ENCODE assay signal across 8 mouse cellular contexts in the genomic region with DNA sequence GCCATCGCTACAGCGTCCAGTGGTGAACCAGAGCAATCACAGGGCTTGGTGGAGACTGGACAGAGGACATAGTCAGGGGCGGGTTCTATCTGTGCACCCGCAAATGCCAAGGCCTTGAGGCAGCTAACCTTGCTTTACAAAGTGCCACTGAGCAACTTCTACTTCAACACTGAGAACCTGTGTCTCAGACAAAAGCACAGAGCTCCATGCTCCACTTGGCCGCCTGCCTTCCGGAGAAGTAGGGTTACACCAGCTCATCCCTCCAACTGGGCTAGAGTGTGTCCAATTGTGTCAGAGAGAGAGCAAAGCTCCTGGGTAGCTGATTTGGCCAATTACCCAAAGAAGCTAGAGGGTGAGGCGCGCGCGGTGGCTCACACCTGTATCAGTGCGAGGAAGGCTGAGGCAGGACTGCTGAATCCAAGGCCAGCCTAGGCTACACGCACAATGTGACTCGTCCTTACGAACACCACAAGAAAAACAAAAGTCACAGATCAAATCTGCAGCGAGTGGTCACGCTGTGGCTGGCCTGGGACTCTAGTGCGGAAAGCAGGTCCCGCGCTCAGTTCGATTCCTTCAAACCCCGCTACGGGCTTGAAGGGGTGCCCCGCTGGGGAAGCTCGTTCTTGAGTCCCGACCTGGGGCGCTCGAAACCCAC. TPM values are rescaled to one million over a fixed set of nuclear protein-coding genes. Genes with fewer than 3 reads are reported as not detected.
A peak's percentile ranks its signal among the peaks of the same experiment; 100 is the strongest.
DNase-seq lines count a peak whose midpoint lies in the region; ATAC-seq and TF ChIP-seq lines count a peak whose summit lies in the region.

No protein-coding gene starts in this region.

- in situ Hi-C loops in ES-E14 (cut with MboI; ENCODE audit: low sequenced_read_pairs in 2 of 2, unreplicated experiment in 2 of 2) = no loop called here

- no peak for ATAC-seq in heart, embryonic 11.5 days (replicated peaks; ENCODE audit: insufficient number of reproducible peaks, low FRiP score, low TSS enrichment)
- peak; percentile 8 for ATAC-seq in inflammation-experienced regulatory T-cells, adult 6 months
- peak; percentile 2; the same call in 1 of the 2 replicates for ATAC-seq in megakaryocyte-erythroid progenitor cell, adult 5-6 weeks (replicated peaks; ENCODE audit: low FRiP score, low TSS enrichment, poor library complexity, severe bottlenecking)

- H3K9me3 ChIP-seq in heart, embryonic 11.5 days (replicated peaks; ENCODE audit: control insufficient read depth, low read length) = no peaks in the 10 kb centered on the region
- H3K9me3 ChIP-seq in ES-E14 (ENCODE audit: control insufficient read depth, insufficient read depth, low read depth, low read length) = no peaks in the 10 kb centered on the region
- H3K9me3 ChIP-seq in embryonic facial prominence, embryonic 10.5 days = no peaks in the 10 kb centered on the region

- H3K4me2 ChIP-seq in heart, embryonic 11.5 days = peak overlapping the region; percentile 96

- peak overlapping the region; percentile 77 for H3K4me3 ChIP-seq in heart, embryonic 11.5 days (ENCODE audit: low read depth, low read length)
- H3K4me3 ChIP-seq in ES-E14 (ENCODE audit: insufficient read depth in 1 of 2, low read depth in 1 of 2, low read length in 2 of 2, poor library complexity in 1 of 2, severe bottlenecking in 1 of 2) = peak overlapping the region; percentile 80 to 100
- peak overlapping the region; percentile 87 for H3K4me3 ChIP-seq in embryonic facial prominence, embryonic 10.5 days

- no peak for DNase-seq in heart, adult 11 months
- no peak for DNase-seq in ES-E14 (ENCODE audit: low read depth, low spot score)
- DNase-seq in embryonic facial prominence, embryonic 10.5 days (ENCODE audit: low spot score) = no peak
- no peak for DNase-seq in urinary bladder, postnatal 10 days (ENCODE audit: low spot score)
- no peak for DNase-seq in frontal cortex, adult 2 months (ENCODE audit: extremely low spot score in 1 of 2, low spot score in 1 of 2)

- no peak overlapping the region for H3K27ac ChIP-seq in heart, embryonic 11.5 days (ENCODE audit: low read depth, low read length)
- H3K27ac ChIP-seq in ES-E14 (ENCODE audit: insufficient read depth, low read depth, low read length, poor library complexity, severe bottlenecking) = no peak overlapping the region
- H3K27ac ChIP-seq in embryonic facial prominence, embryonic 10.5 days (replicated peaks) = peak overlapping the region; percentile 82

- H3K27me3 ChIP-seq in heart, embryonic 11.5 days (ENCODE audit: control insufficient read depth, insufficient read depth, low read length) = no peaks in the 10 kb centered on the region
- no peaks in the 10 kb centered on the region for H3K27me3 ChIP-seq in embryonic facial prominence, embryonic 10.5 days (replicated peaks; ENCODE audit: low read depth, poor library complexity, severe bottlenecking)

- no peaks in the 10 kb centered on the region for H3K36me3 ChIP-seq in heart, embryonic 11.5 days (ENCODE audit: control insufficient read depth, insufficient read depth, low read length)
- peaks cover 12% of the 10 kb centered on the region; the same call in 1 of the 2 replicates for H3K36me3 ChIP-seq in ES-E14 (ENCODE audit: control insufficient read depth, insufficient read depth, low read length, poor library complexity, severe bottlenecking)
- H3K36me3 ChIP-seq in embryonic facial prominence, embryonic 10.5 days (replicated peaks) = peaks cover 36% of the 10 kb centered on the region

- H3K9ac ChIP-seq in heart, embryonic 11.5 days (ENCODE audit: low read depth, low read length) = peak overlapping the region; percentile 77
- H3K9ac ChIP-seq in ES-E14 (ENCODE audit: insufficient read depth, low read depth, low read length, poor library complexity, severe bottlenecking) = peak overlapping the region; percentile 79

- 4% methylated on average over 27 of the region's 27 CpGs for WGBS in heart, embryonic 11.5 days (ENCODE audit: insufficient replicate concordance)
- 4% methylated on average over 27 of the region's 27 CpGs for WGBS in embryonic facial prominence, embryonic 10.5 days

- peaks cover 43% of the 10 kb centered on the region for H3K4me1 ChIP-seq in heart, embryonic 11.5 days (ENCODE audit: control insufficient read depth, insufficient read depth, low read length)
- peaks cover 9 to 23% of the 10 kb centered on the region in 2 experiments; a peak in 3 of 4 replicates for H3K4me1 ChIP-seq in ES-E14 (ENCODE audit: control insufficient read depth in 2 of 2, insufficient read depth in 2 of 2, low read length in 2 of 2, poor library complexity in 1 of 2)
- H3K4me1 ChIP-seq in embryonic facial prominence, embryonic 10.5 days = peaks cover 55% of the 10 kb centered on the region

TF ChIP-seq in ES-E14, 5 proteins besides CTCF, POLR2A, EP300 and RAD21:
- TF ChIP-seq ZC3H11A (IDR thresholded peaks at IDR 0.05; ENCODE audit: borderline replicate concordance, low read depth, low read length) (no peak), CHD2 (IDR thresholded peaks at IDR 0.05; ENCODE audit: low read depth, low read length) (no peak), HCFC1 (IDR thresholded peaks at IDR 0.05; ENCODE audit: borderline replicate concordance, insufficient read depth, low read length) (no peak), ZNF384 (IDR thresholded peaks at IDR 0.05; ENCODE audit: low read depth, low read length) (no peak)

RNA-seq across cellular contexts. Expression of a gene that starts 0.4 kb away (rescaled TPM):
- polyA plus RNA-seq in heart, embryonic 11.5 days (2014; fragmentation: Nextera tagmentation; extraction: Ambion mirVana) = 7.9 and 8.8 TPM in 2 replicates
- total RNA-seq in ES-E14 (2012; rRNA removed) = 19.8 and 21.8 TPM in 2 replicates
- 21.7 and 22.2 TPM in 2 replicates for polyA plus RNA-seq in embryonic facial prominence, embryonic 10.5 days (2016; fragmentation: Nextera tagmentation; extraction: Ambion mirVana)
- polyA plus RNA-seq in inflammation-experienced regulatory T-cells, adult 6 months (2017; shearing (Covaris generic)) = 1 to 10 TPM; 2.8 to 5.2 (median 4.1) TPM
- total RNA-seq in megakaryocyte-erythroid progenitor cell, adult 5-6 weeks (2014; fragmentation: Nextera tagmentation) = 32.1 and 34.7 TPM in 2 replicates
- total RNA-seq in megakaryocyte-erythroid progenitor cell, adult 5-6 weeks (2017) = 6.7 and 11.2 TPM in 2 replicates
- polyA plus RNA-seq in frontal cortex, adult 2 months (2012; rRNA removed) = 18.7 and 19.9 TPM in 2 replicates

RNA-seq across cellular contexts. Expression of a gene that starts 0.7 kb away (rescaled TPM):
- polyA plus RNA-seq in heart, embryonic 11.5 days (2014; fragmentation: Nextera tagmentation; extraction: Ambion mirVana) = 83.3 and 93.7 TPM in 2 replicates
- 27.0 and 33.5 TPM in 2 replicates for total RNA-seq in ES-E14 (2012; rRNA removed)
- 75.0 TPM in 2 replicates for polyA plus RNA-seq in embryonic facial prominence, embryonic 10.5 days (2016; fragmentation: Nextera tagmentation; extraction: Ambion mirVana)
- polyA plus RNA-seq in inflammation-experienced regulatory T-cells, adult 6 months (2017; shearing (Covaris generic)) = 1 to 10 TPM; 3.5 to 6.8 (median 4.5) TPM
- total RNA-seq in megakaryocyte-erythroid progenitor cell, adult 5-6 weeks (2014; fragmentation: Nextera tagmentation) = 7.3 and 20.4 TPM in 2 replicates
- 5.4 and 9.6 TPM in 2 replicates for total RNA-seq in megakaryocyte-erythroid progenitor cell, adult 5-6 weeks (2017)
- polyA plus RNA-seq in frontal cortex, adult 2 months (2012; rRNA removed) = 42.4 and 43.3 TPM in 2 replicates

RNA-seq across cellular contexts. Expression of a gene that starts 54.6 kb away (rescaled TPM):
- polyA plus RNA-seq in heart, embryonic 11.5 days (2014; fragmentation: Nextera tagmentation; extraction: Ambion mirVana) = 94.9 and 101 TPM in 2 replicates
- 47.2 and 47.9 TPM in 2 replicates for total RNA-seq in ES-E14 (2012; rRNA removed)
- polyA plus RNA-seq in embryonic facial prominence, embryonic 10.5 days (2016; fragmentation: Nextera tagmentation; extraction: Ambion mirVana) = 130 and 131 TPM in 2 replicates
- polyA plus RNA-seq in inflammation-experienced regulatory T-cells, adult 6 months (2017; shearing (Covaris generic)) = 10 to 100 TPM; 17.9 to 19.7 (median 18.3) TPM
- total RNA-seq in megakaryocyte-erythroid progenitor cell, adult 5-6 weeks (2014; fragmentation: Nextera tagmentation) = 35.3 and 58.3 TPM in 2 replicates
- total RNA-seq in megakaryocyte-erythroid progenitor cell, adult 5-6 weeks (2017) = 28.3 and 36.1 TPM in 2 replicates
- 916 and 954 TPM in 2 replicates for polyA plus RNA-seq in frontal cortex, adult 2 months (2012; rRNA removed)
